Mouse (Mus musculus): Measurements from ENCODE around the gene Tubb2b. TPM values are rescaled to one million over a fixed set of nuclear protein-coding genes. Genes with fewer than 3 reads are reported as not detected.

The Tubb2b gene
- 5.5 and 22.5 TPM in 2 replicates for total RNA-seq (2021)
- long read RNA-seq, experiment 1, partial matches to known transcripts: 0 of 3 reads
- long read RNA-seq, experiment 1, other reads (novel, unspliced or antisense): 2 of 3 reads
- long read RNA-seq, experiment 2: 0 reads

- DNase-seq: peak; percentile 55
Measured at GRCm38 (mm10) chr13:34130226-34130731, at the start of gene Tubb2b. TSS of gene Tubb2b (minus strand) at chr13:34130466.

- DNase-seq: no peak
Measured at GRCm38 (mm10) chr13:34174025-34174424, 43.8 kb upstream of the Tubb2b start.

DNA sequence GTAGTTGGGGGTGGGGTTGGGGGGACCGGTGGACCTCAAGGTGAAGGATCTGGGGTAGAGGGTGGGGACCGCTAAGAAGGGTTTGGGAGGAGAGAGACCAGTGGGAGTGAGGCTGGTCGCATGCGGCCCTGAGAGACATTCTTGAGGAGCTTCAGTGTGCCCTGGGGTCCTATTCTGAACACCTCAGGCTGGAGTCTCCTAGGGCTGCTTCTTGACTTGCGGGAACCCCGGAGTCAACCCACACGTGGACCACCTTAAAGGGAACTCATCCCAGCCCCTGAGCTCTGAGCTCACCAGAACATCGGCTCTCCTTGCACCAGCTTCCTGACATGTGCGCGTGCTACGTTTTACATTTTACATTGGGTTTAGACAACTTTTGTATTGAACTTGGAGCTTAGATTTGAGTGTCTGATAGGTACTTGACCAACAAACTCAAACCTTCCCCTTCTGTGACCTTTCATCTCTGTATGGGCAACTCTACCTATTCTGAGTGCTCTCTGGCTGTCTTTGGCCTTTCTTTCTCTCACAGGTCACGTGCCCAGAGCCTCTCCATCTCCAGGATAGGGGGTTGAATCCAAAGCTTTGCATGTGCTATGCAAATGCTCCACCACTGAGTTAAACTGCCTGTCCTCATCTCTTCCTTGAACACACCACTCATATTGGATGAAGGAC is 33.2 kb upstream of the Tubb2b start:
- DNase-seq: no peak

DNA sequence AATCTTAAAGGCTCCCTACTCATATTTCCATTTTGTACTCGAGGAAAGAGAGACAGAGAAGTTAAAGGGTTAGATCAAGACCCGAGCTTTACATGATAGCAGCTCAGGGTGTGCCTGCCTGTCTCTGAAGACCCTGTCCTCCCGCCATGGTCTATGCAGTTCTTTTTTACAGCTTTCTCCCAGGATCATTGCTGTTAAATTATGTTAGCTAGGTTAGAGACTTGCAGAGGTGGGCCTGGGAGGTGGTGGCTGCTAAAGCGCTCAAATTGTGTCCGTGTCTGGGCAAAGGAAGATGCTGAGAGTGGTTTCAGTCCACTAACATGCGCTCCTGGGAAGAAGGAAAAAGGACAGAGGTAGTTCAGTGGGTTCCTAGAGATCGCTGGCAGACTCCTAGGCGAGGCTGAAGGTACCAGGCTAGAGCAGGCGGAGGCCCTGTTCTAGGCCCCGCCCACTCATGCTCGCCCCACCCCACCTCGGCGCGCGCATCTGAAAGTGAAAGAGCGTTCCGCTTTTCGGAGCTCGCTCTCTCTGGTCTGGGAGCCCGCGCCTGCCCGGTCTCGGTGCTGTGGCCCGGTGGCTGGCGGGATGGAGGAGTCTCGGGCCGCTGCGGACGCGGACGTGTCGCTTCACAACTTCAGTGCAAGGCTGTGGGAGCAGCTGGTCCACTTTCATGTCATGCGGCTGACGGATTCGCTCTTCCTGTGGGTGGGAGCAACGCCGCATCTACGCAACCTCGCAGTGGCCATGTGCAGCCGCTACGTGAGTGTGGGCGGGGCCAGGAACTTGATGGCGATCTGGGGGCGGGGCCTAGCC is 32.4 kb upstream of the Tubb2b start, which contains the start of gene Psmg4:
TSS of gene Psmg4 (plus strand) at position 474 of the 813 bp plus-strand sequence.
- DNase-seq: peak; percentile 97

DNA sequence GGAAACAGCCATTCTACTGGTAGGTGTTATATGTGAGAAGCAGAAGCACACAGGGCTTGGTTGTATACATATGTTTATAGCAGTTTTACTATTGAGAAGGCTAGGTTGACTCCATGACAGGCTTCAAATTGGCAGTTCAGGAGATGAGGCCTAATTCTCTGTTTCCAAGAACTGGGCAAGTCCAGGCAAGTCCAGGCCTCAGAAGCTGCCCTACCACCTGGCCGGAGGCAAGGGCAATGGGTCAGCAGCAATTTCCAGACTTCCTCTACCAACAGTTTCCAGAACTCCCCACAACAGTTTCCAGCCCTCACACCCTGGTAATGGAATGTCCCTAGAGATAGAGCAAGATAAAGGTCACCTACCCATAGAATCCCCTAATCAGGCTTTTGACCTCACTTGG is 29.7 kb upstream of the Tubb2b start:
- DNase-seq: no peak

GRCm38 (mm10) chr13:34157596-34158157 is 27.4 kb upstream of the Tubb2b start:
- no peak for DNase-seq

DNA sequence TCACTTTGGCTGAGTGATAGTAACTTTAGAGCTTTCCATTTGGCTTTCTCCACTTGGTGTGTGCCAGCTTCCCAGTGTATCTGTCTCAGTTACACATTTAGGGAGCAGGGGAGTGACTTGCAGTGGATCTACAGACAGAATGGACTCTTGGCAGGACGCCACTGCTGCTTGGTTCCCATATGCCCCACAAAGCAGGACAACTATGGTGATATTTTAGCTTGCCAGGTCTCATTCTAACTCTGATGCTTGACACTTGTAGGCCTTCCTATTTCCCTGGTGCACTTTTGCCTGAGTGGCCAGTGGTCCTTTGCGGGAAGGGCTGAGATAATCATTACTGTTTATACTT is 26.5 kb upstream of the Tubb2b start:
- DNase-seq: no peak

- DNase-seq: peak; percentile 39
Measured at GRCm38 (mm10) chr13:34156133-34156839, 26.0 kb upstream of the Tubb2b start.

DNA sequence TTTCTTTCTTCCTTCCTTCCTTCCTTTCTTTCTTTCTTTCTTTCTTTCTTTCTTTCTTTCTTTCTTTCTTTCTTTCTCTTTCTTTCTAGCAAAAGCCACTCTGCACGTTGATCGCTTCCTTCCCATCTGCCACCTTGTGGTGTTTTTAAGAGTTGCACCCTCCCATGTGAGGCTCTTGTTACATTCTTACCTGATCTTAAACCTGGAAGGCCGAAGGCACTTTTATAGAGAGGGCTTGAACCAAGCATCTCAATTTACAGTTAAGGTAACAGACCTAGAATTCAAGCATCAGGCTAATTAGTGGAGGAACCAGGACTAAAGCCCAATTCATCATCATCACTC is 24.6 kb upstream of the Tubb2b start:
- peak; percentile 70 for DNase-seq

GRCm38 (mm10) chr13:34154217-34154930 is 24.1 kb upstream of the Tubb2b start:
- peak; percentile 84 for DNase-seq

GRCm38 (mm10) chr13:34153254-34154011 is 23.2 kb upstream of the Tubb2b start:
- peak; percentile 54 for DNase-seq

DNA sequence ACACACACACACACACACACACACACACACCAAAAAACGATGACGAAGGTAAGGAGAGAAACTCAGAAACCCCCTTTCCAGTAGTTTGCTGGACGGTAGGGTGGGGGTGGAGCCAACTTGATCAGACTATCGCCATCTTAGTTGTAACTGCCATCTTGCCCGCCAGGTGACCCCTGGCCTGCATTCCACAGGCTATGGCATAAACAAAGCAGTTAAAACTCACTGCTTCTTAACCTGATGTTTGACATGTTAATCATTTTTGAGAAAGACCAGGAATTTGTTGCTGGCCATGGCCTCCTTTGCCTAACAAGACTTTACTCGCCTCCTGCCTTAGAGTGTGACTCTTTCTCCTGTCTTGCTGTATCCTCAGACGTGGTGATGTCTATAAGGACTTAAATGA is 22.4 kb upstream of the Tubb2b start:
- DNase-seq: no peak

GRCm38 (mm10) chr13:34151425-34151824 is 21.2 kb upstream of the Tubb2b start:
- DNase-seq: no peak

DNA sequence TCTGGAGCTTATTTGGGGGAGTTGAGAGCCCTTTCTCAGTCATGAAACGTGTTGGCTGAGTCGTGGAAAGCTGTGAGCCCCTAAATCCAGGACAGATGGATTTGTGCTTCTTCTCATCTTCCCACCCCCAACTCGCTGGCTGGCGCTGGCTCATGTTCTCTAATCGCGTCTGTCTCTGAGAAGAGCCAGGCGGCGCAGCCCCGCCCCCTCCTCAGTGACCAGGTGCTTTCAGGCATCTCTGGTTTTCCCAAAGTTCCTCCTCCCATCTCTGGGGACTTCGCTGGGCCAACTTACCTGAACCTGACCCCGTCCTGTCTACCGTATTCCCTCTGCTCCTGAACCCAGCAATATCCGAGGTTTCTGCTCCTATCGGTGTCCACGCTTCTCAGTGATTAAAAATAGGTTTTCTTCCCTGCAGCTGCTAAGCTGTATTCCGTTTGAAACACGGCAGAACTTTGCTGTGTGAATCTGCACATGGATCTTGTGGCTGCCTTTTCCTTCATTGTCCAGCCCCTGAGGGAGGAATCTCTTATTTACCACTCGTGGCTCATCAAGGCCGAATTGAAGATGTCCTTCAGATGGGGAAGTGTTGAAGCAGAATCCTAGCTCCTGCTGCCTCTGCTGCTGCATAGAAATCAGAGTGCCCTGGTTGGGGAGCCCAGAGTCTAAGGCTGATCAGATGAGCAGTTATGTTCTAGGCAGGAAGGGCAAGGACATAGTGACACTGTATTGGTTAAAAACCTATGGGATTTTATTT is 20.2 kb upstream of the Tubb2b start:
- DNase-seq: peak; percentile 50

DNA sequence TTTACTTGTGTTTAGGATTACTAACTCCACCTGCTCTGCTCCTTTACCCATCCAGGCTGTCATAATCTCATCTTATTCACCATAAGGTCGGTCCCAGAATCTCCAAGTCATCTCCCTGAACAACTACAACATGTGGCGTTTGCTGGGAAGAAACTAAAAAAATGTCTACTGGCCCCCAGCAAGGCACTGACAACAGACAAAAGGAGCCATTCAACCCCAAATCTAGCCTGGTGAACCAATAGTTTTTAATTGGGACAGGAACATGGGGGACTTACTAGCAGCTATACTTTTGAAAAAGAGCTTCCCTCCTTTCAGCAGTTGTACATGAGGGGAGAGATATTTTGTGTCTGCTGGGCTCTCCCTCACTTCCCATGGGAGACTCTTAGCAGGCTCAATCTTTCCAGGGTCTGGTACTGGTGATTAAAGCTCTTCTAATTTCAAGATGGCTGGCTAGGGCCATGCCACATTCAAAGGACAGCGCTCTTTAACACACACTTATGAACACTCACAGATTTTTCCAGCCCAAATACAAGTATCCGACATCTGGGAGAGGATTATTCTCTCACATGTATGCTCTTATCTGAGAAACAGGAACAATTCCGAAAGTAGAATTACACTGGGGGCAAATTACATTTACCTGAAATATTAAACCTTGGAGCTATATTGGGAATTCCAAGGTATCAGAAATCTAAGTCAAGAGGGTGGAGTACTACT is 19.4 kb upstream of the Tubb2b start:
- no peak for DNase-seq

GRCm38 (mm10) chr13:34148767-34149392 is 18.6 kb upstream of the Tubb2b start:
- peak; percentile 64 for DNase-seq

GRCm38 (mm10) chr13:34148181-34148580 is 17.9 kb upstream of the Tubb2b start:
- no peak for DNase-seq

DNA sequence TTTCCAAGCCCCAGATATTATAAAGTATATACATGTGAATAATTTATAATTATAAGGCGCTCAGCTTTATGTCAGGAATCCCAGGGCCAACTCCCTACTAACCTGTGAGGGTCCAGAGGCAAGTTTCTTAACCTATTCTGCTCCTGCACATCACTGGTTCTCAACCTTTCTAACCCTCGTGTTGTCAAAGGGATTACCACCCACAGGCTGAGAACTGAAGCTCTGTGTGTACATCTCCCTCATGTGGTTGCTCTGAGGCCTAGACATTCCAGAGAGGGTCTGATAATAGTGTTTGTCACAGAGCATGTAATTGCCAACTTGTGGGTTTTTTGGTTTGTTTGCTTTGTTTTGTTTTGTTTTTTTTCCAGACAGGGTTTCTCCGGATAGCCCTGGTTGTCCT is 16.6 kb upstream of the Tubb2b start:
- no peak for DNase-seq

DNA sequence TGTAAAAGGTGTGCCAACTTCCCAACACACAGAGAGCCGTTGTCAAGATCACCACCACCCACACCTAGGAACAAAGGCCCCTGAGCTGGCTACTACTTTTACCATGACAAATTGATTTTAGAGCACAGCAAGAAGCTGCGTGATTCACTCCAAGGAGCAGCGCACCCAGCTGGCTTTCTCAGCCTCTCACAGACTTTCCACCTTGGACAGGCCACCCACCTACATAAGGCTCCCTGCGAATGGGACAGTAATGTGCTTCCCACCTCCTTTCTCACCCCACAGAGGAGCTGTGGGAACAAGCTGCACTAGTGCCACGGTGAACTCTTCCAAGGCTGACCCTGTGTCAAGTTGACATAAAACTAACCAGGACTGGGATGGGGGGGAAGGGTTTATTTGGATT is 13.1 kb upstream of the Tubb2b start:
- DNase-seq: no peak

Measured in adrenal gland, postnatal 14 days (tissue).